Mouse (Mus musculus) liver, adult (tissue): Measurements from ENCODE around the gene Rap1gds1.

ENCODE experiments used
- GATA4 ChIP-seq: IDR thresholded peaks from 2 replicates; pipeline ENCODE4 v1.6.1; 2014; ENCODE audit warnings: mild to moderate bottlenecking, low read length; ENCODE audit not compliant: insufficient replicate concordance

Gene Rap1gds1

GRCm38 (mm10) chr3:138927437-138927836, 147.6 kb downstream of the Rap1gds1 start:
- TF ChIP-seq GATA4 = no peak

- no peak for TF ChIP-seq GATA4
These were observed 148.8 kb downstream of the Rap1gds1 start for GRCm38 (mm10) chr3:138926161-138926560.

GRCm38 (mm10) chr3:138918241-138918640, 156.8 kb downstream of the Rap1gds1 start:
- no peak for TF ChIP-seq GATA4

- TF ChIP-seq GATA4 = no peak
These were observed 158.0 kb downstream of the Rap1gds1 start for GRCm38 (mm10) chr3:138917016-138917415.

GRCm38 (mm10) chr3:138916591-138916990, 158.4 kb downstream of the Rap1gds1 start:
- TF ChIP-seq GATA4 = no peak

- no peak for TF ChIP-seq GATA4
These were observed 160.2 kb downstream of the Rap1gds1 start for GRCm38 (mm10) chr3:138914626-138915288.

- no peak for TF ChIP-seq GATA4
These were observed 162.5 kb downstream of the Rap1gds1 start for GRCm38 (mm10) chr3:138912504-138912903.

GRCm38 (mm10) chr3:138909313-138909712, 165.7 kb downstream of the Rap1gds1 start:
- TF ChIP-seq GATA4 = no peak

- no peak for TF ChIP-seq GATA4
These were observed 168.7 kb downstream of the Rap1gds1 start for GRCm38 (mm10) chr3:138906112-138906880.

- TF ChIP-seq GATA4 = no peak
These were observed 169.3 kb downstream of the Rap1gds1 start for GRCm38 (mm10) chr3:138905678-138906077.

- no peak for TF ChIP-seq GATA4
These were observed 174.3 kb downstream of the Rap1gds1 start for GRCm38 (mm10) chr3:138900571-138901141.

GRCm38 (mm10) chr3:138898055-138898454, 176.9 kb downstream of the Rap1gds1 start:
- no peak for TF ChIP-seq GATA4

GRCm38 (mm10) chr3:138897500-138897899, 177.5 kb downstream of the Rap1gds1 start:
- no peak for TF ChIP-seq GATA4

GRCm38 (mm10) chr3:138893520-138893919, 181.5 kb downstream of the Rap1gds1 start:
- TF ChIP-seq GATA4 = no peak; the same call in 1 of the 2 replicates

GRCm38 (mm10) chr3:138889769-138890295, 185.2 kb downstream of the Rap1gds1 start:
- no peak for TF ChIP-seq GATA4

GRCm38 (mm10) chr3:138889214-138889613, 185.8 kb downstream of the Rap1gds1 start:
- no peak for TF ChIP-seq GATA4

- no peak for TF ChIP-seq GATA4
These were observed 188.9 kb downstream of the Rap1gds1 start for GRCm38 (mm10) chr3:138886121-138886520.
